Mouse (Mus musculus): ENCODE results near the gene Gm21905. TPM values are rescaled to one million over a fixed set of nuclear protein-coding genes. Genes with fewer than 3 reads are reported as not detected.

The Gm21905 gene
- not detected for polyA plus RNA-seq (2017; shearing (Covaris generic))

DNA sequence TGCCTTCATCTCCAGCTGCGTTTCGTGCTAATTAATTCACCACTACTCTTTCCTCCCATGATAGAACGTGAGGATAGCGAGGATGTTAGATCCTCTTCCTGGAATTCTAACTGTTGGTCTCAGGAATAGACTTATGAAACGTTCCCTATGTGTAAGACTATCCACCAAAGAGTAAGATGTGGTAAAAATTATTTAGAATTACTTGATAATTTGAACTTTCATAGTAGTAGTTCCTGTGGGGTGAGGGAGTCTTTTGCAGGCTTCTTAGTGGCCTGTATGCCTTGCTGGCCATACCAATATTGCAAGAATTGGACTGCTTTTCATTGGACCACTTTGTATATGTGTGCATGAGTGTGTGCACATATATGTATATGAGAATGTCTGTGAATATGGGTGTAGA lies at the start of gene Gm21905:
Gene Gm21905 (minus strand): TSS at position 101 of the 400 bp plus-strand sequence.
- no peak for ATAC-seq

DNA sequence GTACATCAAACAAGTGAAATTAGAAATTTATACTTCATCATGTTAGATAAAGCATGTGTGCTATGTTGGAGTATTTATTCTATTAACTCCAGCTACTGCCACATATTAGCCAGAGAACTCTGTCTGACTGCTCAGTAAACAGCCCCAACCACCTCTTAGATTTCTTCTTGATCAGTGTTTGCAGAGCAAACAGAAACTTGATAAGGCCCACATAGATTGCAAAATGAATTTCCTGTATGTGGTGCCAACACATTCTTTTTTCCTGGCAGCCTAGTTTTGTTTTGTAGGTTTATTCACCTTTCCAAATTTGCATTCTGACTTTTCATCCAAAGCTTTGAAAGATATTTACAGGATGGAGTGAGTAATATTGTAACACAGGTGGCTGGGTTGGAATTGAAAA lies 44.2 kb upstream of the Gm21905 start:
- ATAC-seq = no peak

DNA sequence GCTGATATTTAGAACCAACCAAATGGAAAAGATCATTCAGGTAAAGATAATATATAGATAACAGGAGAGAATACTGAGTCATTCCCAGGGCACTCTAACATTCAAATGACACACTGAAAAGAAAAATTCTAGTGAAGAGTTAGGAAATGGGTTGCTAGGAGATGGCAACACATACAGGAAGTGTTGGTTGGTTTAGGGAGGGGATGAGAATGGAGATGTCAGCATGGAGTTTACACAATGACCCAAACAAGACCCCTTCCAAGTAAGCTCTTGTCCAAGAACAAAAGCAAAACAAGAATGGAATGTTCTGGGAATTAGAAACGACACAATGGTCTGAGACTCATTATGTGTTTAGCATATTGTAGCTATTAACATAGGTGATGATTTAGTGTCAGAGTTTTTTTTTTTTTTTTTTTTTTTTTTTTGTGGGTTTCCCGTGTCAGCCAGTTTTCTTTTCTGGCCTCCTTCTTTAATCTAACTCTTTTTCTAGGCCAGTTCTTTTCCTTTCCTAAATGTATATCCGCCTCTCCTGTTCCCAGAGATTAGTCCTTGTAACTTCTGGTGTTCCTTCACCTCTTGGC lies 35.8 kb upstream of the Gm21905 start:
- no peak for ATAC-seq

DNA sequence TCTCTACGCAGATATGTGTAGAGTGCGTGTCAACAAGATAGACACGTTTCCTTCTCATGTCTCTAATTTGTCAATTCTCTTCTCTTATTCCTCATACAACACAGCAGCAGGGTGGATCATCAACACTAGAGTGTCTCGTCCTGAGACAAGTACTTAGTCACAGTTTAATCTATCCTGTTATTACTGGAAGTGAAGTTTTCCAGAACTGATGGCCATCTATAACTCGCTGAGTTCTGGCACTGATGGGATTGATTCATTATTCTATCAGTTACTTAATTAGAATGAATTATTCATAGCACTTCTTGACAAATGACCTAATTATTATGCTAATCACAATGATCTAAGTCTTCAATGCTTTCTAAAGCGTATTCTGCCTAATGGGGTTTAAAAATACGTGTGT lies 23.3 kb upstream of the Gm21905 start:
- ATAC-seq = no peak

DNA sequence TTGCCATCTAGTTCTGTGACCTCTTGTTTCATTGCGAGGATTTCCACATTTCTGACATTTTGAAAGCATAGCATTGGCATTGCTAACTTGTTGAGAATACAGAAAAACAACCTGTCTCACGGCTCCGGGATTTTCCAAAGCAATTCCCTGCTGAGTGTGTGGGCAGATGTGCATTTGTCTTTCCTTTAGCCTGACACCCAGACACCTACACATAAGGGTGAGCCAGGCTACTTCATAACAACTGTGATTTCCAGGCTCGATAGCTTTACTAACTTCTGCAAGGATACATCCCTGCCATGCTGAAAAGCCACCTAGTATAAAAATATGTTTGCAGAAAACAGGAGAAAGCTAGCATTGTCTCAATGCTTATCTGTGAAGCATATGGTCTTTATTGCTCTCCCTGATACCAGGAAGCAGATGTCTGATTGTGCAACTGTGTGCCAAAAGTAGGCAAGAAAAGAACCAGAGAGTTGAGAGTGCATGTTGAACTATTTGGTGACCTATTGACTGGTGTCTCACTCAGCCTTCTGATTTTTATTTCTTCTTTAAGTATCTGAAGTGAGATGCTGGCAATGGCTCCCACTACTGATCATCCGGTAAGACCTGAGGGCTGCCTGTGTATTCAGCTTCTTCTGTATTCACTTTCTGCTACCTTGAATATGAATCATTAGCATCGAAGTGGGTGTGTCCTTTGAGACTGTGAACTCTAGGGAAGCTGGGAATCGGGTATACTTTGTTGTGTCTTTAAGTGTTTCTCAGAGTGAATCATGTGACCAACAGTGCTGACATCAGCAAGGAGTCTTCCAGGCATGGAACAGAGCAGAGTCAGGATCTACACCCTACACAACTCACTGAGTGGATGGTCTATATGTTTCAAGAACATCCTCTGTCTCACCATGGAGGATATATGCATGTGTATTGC lies 15.7 kb upstream of the Gm21905 start:
- no peak for ATAC-seq

DNA sequence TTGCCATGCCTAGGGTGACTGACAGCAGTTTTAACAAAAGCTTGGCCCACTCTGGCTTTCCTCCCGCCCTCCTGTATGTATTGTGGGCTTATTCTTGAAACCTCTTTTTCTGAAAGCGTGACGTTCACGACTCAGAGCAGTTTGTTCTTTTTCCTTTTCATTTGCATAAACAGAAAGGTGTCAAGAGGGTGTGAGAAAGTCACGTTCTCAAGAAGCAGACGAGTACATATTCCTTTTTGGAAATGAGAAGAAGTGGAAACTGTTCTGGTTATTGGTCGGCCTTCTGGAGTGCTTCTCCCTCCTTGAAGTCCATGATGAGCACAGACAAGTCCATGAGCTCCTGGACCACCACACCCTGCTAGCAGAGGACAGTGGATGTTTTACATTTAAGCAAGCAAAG lies 9.3 kb upstream of the Gm21905 start:
- ATAC-seq = no peak

DNA sequence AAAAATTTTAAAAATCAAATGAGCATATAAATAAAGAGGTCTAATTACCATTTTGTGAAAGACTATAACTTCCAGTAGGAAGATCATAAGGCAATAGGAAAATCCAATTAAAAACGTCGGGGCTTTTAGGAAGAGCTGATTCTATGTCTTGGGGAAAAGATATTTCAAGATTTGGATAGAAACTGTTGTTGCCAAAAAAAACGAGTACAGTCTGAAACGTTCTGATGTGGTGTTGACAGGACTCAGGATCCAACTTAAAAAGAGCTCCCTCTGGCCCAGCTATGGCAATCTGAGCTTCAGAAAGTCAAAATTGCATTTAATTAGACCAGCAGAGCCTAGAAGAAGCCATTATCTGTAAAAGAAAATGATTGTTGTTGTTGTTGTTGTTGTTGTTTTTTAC lies 7.9 kb upstream of the Gm21905 start:
- ATAC-seq = no peak

DNA sequence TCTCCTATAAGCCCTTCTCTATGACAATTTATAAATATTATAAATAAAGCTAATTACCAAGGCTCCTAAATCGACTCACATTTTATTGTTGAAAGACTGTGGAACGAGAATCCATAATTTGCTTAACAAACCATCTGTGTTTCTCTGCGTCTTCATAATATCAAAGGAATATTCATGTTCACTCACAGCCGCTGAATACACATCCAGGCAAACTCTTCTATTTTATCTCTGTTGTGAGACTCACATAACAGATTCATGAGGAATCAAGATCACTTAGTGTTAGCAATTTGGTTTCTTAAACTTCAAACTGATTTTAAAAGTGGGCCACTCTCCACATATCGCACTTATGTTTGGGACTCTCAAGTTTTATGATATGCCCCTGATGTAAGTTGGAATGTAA lies 1.9 kb upstream of the Gm21905 start:
- ATAC-seq = no peak

DNA sequence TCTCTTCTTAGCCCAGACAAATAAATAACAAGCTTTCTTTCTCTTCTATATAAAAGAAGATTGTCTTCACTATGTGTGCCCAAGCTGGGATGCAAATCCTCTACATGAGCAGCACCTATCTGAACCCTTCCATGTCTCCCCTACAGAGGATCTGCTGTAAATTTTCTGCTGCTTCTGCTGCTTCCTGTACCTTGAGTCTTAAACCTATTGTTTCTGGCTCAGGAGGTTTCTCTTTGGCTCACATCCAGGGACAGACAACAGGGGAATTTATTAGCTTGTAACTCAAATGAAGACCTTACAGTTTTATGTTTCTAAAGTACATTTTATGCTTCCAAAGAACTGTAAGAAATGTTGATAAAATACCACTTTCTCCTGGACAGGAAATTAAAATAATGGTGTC lies 785 bp upstream of the Gm21905 start:
- no peak for ATAC-seq

DNA sequence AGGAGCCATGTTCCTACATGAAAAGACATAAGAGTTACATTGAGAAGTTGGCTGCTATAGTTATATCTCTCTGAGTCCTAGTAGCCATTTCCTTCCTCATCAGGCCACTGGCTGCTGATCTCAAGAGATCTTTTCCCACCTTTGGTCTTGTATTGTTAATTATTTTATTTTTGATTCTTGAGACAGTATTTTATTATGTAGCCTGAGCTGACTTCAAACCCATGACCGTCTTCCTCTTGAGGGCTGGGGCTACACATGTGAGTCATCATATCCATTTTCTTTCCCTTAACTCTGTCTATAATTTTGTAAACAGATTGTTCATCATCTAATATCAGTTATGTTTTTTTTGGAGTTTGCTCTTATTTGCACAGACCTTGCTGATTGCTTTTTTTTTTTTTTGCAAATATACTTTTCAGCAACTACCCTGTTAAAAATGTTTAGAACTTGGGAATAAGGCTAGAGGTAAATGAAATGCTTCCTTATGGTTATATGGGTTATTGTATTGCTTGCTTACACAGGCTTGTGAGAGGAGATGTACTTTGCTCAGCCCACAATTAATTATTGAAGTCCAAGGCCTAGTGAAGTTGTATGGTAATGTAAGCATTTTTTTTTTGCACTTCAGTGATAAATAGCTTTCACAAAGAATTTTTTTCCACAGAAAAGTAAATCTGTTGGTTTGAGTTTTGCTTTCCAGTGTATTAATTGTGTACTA lies 2.0 kb downstream of the Gm21905 start:
- no peak for ATAC-seq

DNA sequence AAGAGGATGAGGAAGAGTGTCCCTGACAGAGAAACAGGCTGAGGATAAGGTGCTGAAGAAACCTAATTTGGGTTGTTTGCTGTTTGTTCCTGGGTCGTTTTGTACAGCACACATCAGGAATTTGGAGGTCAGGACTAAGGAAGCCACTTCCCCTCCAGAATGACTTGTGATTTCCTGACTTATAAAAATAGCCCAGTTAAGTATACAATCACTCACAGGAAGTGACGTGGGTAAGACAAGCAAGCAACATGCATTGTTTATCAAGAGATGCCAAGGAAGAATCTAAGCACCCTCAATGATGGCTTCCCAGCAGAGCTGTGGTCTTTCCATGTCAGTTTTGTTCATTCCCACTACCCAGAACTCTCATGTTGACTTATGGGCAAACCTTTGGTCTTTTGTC lies 3.0 kb downstream of the Gm21905 start:
- ATAC-seq = no peak

DNA sequence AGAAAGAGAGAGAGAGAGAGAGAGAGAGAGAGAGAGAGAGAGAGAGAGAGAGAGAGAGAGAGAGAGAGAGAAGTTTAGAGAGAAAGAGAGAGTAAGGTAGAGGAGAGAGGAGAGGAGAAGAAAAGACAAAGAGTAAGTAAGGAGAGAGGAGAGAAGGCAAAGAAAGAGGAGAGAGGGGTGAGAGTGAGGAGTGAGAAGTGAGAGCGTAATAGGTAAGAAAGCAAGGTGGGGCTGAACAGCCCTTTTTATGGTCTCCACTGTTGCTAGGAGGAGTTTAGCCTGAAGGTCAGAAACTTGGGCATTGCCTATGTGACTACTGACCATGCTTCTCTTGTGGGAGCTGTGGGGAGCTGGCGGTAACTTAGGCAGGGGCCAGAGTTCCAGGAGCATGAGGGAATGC lies 4.9 kb downstream of the Gm21905 start, which contains the start of gene Gm5108:
Gene Gm5108 (plus strand): TSS at position 301 of the 400 bp plus-strand sequence.
- no peak for ATAC-seq

DNA sequence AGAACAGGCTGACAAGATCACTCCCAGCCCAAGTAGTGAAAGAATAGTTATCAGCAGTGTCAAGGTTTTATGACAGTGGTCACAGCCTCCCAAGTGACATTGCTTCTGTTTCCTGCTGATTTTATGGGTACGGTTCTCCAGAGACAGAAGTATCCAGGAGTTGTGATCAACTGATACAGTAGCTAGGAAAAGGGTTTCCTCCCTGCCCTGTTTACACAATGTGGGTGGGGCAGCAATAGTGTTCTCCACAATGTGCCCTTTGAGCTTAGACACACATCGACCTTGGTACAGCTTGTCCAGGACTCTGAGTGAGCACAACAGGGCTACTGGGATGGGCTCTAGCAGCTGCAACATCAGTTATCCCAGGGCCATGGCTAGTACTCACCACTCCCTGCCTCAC lies 14.6 kb downstream of the Gm21905 start:
- ATAC-seq = no peak

DNA sequence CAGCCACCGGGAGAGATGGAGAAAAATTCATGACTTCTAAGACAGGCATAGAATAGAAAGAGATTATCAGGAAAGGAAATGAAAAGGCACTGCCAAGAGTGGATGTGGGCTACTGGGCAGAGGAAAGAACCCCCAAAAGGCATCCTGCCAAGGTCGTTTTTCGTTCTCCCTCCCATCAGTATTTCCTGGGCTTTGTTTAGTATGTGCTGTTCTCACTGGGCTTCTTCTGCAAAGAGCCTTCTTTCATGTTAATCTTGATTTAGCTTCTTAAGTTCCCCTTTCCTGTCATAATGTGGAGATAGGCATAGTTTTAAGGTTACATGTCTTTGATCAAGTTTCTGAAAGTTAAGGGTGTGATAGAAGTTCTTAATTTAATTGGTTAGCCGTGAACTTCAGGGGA lies 15.6 kb downstream of the Gm21905 start:
- ATAC-seq = no peak

DNA sequence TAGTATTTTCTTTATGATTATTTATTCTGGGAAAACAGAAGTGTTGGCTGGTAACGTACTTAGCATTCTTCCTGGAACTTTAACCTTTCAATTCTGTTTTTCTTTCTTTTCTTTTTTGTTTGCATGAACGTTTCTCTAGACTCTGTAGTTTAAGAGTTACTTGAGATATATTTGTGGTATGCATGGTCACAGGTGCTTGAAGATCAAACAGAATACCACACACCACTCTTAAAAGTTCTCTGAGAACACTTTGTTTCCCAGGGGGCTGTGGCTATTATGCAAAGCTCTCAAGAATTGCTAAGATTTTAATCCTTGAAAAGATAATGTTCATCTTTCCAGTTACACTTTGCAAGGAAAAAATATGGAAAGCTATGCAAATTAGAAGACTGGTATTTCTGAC lies 41.7 kb downstream of the Gm21905 start:
- ATAC-seq = no peak

DNA sequence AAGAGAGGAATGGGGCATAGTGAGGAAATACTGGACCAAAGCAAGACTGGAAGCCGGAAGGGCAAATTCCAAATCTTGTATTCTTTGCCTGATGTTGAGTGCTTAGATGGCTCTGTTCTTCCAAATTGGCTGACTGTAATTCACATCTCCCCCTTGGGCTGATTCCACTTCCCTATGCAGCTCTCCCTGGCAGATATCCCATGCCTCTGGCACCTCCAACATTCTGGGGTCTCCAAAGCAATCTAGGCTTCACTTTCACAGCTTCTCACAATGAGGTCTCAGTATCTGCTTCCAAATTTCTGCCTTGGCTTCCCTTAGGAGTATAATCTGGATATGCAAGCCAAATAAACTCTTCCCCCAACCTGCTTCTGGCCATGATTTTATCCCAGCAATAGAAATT lies 47.3 kb downstream of the Gm21905 start:
- no peak for ATAC-seq

DNA sequence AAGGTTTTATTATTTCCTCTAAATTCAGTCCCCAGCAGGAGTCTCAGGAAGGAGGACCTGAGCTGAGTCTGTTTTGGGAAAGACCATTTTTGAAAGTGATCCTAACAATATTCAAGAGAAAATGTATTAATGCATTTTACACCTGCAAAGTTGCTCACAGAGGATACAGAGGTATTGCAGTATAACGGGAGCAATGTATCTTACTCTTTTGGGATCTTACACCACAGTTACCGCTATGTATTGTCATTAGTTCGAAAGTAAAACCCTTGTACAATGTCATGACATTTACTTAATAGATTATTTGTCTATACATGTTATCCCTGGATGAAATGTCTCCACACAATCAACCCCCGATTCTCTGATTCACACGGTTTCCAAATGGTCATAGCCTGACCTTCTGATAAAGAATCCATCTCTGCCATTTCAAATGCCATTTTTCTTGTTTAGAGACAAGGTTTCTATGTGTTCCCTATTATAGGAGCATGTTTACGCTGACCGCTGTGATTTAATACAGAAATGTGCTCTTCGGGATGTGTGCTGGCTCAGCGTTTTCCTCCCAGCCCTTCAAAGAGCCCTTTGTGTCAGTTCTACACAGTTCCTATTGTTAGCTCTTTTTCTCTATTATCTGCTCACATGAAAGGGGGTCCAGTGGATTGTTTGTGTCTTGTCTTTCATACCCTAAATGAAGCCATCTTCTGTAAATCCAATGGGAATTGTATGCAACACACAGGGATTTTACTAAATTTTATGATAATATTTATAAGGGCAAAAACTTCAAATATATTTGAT lies 61.6 kb downstream of the Gm21905 start:
- ATAC-seq = no peak

DNA sequence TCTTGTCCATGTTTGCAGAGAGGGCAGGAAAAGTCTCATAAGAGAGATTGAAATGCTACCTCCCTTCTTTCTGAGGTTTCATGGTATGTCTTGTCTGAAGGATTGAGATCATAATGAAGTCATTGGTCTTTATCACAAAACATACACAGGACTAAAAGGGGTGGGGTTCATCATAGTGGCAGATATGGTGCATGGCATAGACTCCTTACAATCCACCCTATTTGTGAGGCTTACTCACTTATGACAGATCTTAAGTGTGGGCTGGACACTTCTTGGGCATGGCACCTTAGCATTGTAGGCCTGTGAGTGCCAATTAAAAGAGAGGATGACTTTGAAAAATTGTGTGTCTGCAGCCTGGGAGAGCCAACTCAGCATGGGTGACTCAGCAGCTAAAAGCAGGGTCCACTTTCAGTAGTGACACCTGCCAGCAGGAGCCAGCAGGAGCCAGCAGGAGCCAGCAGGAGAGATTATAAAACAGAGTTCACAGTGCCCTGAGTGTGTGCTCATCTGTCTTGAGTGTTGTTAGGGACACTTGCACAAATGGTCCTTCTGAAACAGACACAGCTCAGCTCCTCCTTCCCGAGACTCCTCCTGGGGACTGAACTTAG lies 62.6 kb downstream of the Gm21905 start:
- no peak for ATAC-seq
